Mouse (Mus musculus): ENCODE results near the gene Med23. TPM values are rescaled to one million over a fixed set of nuclear protein-coding genes. Genes with fewer than 3 reads are reported as not detected.

Gene Med23
- polyA plus RNA-seq, 1 experiment, result 9.7 TPM

DNA sequence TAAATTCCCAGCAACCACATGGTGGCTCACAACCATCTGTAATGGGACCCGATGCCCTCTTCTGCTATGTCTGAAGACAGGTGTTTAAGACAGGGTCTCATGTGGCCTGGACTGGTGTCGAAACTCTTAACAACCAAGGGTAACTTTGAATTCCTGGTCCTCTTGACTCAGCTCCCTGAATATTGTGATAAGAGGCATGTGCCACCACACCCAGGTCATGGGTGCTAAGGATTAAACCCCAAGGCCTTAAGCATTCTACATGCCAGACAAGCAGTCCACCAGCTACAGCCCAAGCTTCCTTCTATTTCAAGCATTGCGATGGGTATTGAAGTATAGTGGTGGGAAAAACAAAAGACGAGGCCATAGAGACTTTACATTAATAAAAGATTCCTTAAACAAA, 41.6 kb upstream of the Med23 start:
- Histone ChIP-seq H3K4me3 (no peak overlapping the region), H3K79me2 (ENCODE audit: control insufficient read depth, insufficient read depth) (no peaks in the 10 kb centered on the region), H3K27me3 (ENCODE audit: control insufficient read depth, insufficient read depth, insufficient read length) (no peaks in the 10 kb centered on the region), H3ac (ENCODE audit: control insufficient read depth, insufficient read length) (no peak overlapping the region), H3K4me2 (ENCODE audit: low read depth) (no peak overlapping the region), H3K36me3 (ENCODE audit: control insufficient read depth, insufficient read depth) (no peaks in the 10 kb centered on the region)
- TF ChIP-seq TCF3 (IDR thresholded peaks at IDR 0.05; ENCODE audit: insufficient read length, low read depth) (no peak), MYOD1 (IDR thresholded peaks at IDR 0.05; ENCODE audit: control insufficient read depth in 1 of 3, insufficient read length in 2 of 3, low read depth in 2 of 3) (no peak), MYOG (IDR thresholded peaks at IDR 0.05; ENCODE audit: control insufficient read depth in 1 of 3, insufficient read depth in 1 of 3, insufficient read length in 2 of 3, low read depth in 2 of 3) (no peak), REST (IDR thresholded peaks at IDR 0.05; ENCODE audit: insufficient read depth, insufficient read length) (no peak), POLR2AphosphoS2 (IDR thresholded peaks at IDR 0.05; ENCODE audit: insufficient read length, low read depth) (no peak), POLR2A (IDR thresholded peaks at IDR 0.05; ENCODE audit: insufficient read length, low read depth) (no peak), CEBPB (IDR thresholded peaks at IDR 0.05; ENCODE audit: insufficient read depth, poor library complexity, severe bottlenecking) (no peak), USF1 (IDR thresholded peaks at IDR 0.05; ENCODE audit: low read depth) (no peak), E2F4 (IDR thresholded peaks at IDR 0.05; ENCODE audit: insufficient read depth) (no peak), MAX (IDR thresholded peaks at IDR 0.05; ENCODE audit: low read depth) (no peak), TCF12 (IDR thresholded peaks at IDR 0.05; ENCODE audit: insufficient read depth, poor library complexity, severe bottlenecking) (no peak), SRF (IDR thresholded peaks at IDR 0.05; ENCODE audit: control insufficient read depth, insufficient read length, low read depth) (no peak)

DNA sequence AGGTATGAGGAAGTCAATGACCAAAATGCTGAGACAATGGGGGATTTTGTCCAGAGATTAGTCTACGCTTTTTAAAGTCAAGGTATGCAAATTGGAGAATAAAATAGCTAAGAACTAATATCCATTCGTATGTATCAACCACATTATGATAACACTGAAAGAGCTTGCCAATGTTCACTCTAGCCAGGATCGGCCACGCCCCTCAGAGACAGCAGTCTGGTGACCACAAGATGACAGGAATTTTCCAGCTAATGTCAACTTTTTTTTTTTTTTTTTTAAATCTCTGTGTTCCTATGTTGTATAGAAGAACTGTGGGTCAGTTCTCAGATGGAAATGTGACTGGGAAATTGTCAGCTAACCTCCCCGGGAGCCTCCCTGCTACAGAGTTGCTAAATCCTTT, 39.3 kb upstream of the Med23 start:
- Histone ChIP-seq H3K27me3 (ENCODE audit: control insufficient read depth, insufficient read depth, insufficient read length) (no peaks in the 10 kb centered on the region), H3K36me3 (ENCODE audit: control insufficient read depth, insufficient read depth) (no peaks in the 10 kb centered on the region), H3K4me2 (ENCODE audit: low read depth) (no peak overlapping the region), H3K4me3 (no peak overlapping the region), H3ac (ENCODE audit: control insufficient read depth, insufficient read length) (no peak overlapping the region), H3K79me2 (ENCODE audit: control insufficient read depth, insufficient read depth) (no peaks in the 10 kb centered on the region)
- TF ChIP-seq E2F4 (IDR thresholded peaks at IDR 0.05; ENCODE audit: insufficient read depth) (no peak), MYOG (IDR thresholded peaks at IDR 0.05; ENCODE audit: control insufficient read depth in 1 of 3, insufficient read depth in 1 of 3, insufficient read length in 2 of 3, low read depth in 2 of 3) (no peak)

DNA sequence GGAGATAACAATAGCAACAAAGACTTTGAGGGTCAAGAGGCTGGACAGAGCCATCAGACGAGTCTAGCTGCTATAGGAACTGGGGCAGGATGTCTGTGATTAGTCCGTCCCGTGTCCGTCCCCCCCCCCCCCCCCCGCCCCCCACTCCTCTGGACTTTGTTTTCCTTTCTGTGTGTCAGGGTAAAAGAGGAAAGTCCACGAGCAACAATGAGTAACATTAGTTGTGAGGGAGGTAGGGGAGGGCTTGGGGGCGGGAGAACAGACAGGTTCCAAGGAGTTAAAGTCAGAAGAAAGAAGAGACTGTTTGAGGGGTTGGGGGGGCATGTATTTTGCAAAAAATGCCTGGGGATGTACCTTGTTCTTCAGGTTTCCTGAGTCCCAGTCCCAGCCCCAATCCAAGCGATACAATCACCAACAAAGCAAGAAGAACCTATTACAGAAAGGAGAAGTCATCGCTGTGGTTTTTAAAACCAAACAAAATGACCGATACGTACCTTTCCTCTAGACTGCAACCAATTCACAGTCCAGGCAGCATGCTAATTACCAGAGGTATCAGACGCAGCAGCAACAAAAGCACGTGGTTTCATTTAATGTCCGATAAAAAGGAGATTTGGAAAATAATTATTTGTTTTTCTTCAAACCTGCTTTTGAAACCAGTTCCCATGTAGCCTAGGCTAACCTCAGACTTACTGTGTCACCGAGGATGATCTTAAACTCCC, 38.2 kb upstream of the Med23 start:
- no peaks in the 10 kb centered on the region for H3K79me2 ChIP-seq (ENCODE audit: control insufficient read depth, insufficient read depth)
- TF ChIP-seq MYOD1 (IDR thresholded peaks at IDR 0.05; ENCODE audit: control insufficient read depth in 1 of 3, insufficient read length in 2 of 3, low read depth in 2 of 3) (no peak), TCF3 (IDR thresholded peaks at IDR 0.05; ENCODE audit: insufficient read length, low read depth) (no peak), POLR2AphosphoS2 (IDR thresholded peaks at IDR 0.05; ENCODE audit: insufficient read length, low read depth) (no peak), REST (IDR thresholded peaks at IDR 0.05; ENCODE audit: insufficient read depth, insufficient read length) (no peak), POLR2A (IDR thresholded peaks at IDR 0.05; ENCODE audit: insufficient read length, low read depth) (no peak), SRF (IDR thresholded peaks at IDR 0.05; ENCODE audit: control insufficient read depth, insufficient read length, low read depth) (no peak), TCF12 (IDR thresholded peaks at IDR 0.05; ENCODE audit: insufficient read depth, poor library complexity, severe bottlenecking) (no peak), MAX (IDR thresholded peaks at IDR 0.05; ENCODE audit: low read depth) (no peak), USF1 (IDR thresholded peaks at IDR 0.05; ENCODE audit: low read depth) (no peak), E2F4 (IDR thresholded peaks at IDR 0.05; ENCODE audit: insufficient read depth) (no peak), CEBPB (IDR thresholded peaks at IDR 0.05; ENCODE audit: insufficient read depth, poor library complexity, severe bottlenecking) (no peak), MYOG (IDR thresholded peaks at IDR 0.05; ENCODE audit: control insufficient read depth in 1 of 3, insufficient read depth in 1 of 3, insufficient read length in 2 of 3, low read depth in 2 of 3) (no peak)
- H3K36me3 ChIP-seq (ENCODE audit: control insufficient read depth, insufficient read depth), result no peaks in the 10 kb centered on the region
- no peak overlapping the region for H3K4me2 ChIP-seq (ENCODE audit: low read depth)
- no peak overlapping the region for H3ac ChIP-seq (ENCODE audit: control insufficient read depth, insufficient read length)
- H3K4me3 ChIP-seq, result no peak overlapping the region
- H3K27me3 ChIP-seq (ENCODE audit: control insufficient read depth, insufficient read depth, insufficient read length), result no peaks in the 10 kb centered on the region

DNA sequence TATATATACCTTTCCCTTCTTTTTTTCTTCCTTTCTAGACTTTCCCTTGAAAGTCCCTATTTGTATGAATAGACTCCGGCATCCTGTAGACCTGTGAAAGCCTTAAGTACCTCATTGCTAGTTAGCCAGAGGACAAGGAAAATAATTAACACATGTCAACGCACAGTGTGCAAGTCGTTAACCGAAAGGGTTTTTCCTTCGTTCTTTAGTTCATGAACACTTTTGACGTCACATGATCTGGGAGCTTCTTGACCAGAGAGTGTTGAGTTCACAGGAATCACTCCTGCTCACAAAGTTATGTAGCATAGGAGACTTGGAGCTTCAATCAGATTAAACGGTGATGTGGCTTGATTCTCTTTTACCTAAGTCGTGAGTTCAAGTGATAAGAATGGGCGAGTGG, 37.5 kb upstream of the Med23 start:
- H3K27me3 ChIP-seq (ENCODE audit: control insufficient read depth, insufficient read depth, insufficient read length), result no peaks in the 10 kb centered on the region
- no peak overlapping the region for H3ac ChIP-seq (ENCODE audit: control insufficient read depth, insufficient read length)
- no peak overlapping the region for H3K4me2 ChIP-seq (ENCODE audit: low read depth)
- no peaks in the 10 kb centered on the region for H3K79me2 ChIP-seq (ENCODE audit: control insufficient read depth, insufficient read depth)
- TF ChIP-seq POLR2A (IDR thresholded peaks at IDR 0.05; ENCODE audit: insufficient read length, low read depth) (no peak), E2F4 (IDR thresholded peaks at IDR 0.05; ENCODE audit: insufficient read depth) (no peak), REST (IDR thresholded peaks at IDR 0.05; ENCODE audit: insufficient read depth, insufficient read length) (no peak), TCF3 (IDR thresholded peaks at IDR 0.05; ENCODE audit: insufficient read length, low read depth) (no peak), SRF (IDR thresholded peaks at IDR 0.05; ENCODE audit: control insufficient read depth, insufficient read length, low read depth) (no peak), POLR2AphosphoS2 (IDR thresholded peaks at IDR 0.05; ENCODE audit: insufficient read length, low read depth) (no peak), CEBPB (IDR thresholded peaks at IDR 0.05; ENCODE audit: insufficient read depth, poor library complexity, severe bottlenecking) (no peak), MYOD1 (IDR thresholded peaks at IDR 0.05; ENCODE audit: control insufficient read depth in 1 of 3, insufficient read length in 2 of 3, low read depth in 2 of 3) (no peak), MYOG (IDR thresholded peaks at IDR 0.05; ENCODE audit: control insufficient read depth in 1 of 3, insufficient read depth in 1 of 3, insufficient read length in 2 of 3, low read depth in 2 of 3) (no peak), TCF12 (IDR thresholded peaks at IDR 0.05; ENCODE audit: insufficient read depth, poor library complexity, severe bottlenecking) (no peak), MAX (IDR thresholded peaks at IDR 0.05; ENCODE audit: low read depth) (no peak), USF1 (IDR thresholded peaks at IDR 0.05; ENCODE audit: low read depth) (no peak)
- H3K4me3 ChIP-seq, result no peak overlapping the region
- H3K36me3 ChIP-seq (ENCODE audit: control insufficient read depth, insufficient read depth), result no peaks in the 10 kb centered on the region

Data from myocyte (in vitro differentiated cells).